Mouse (Mus musculus): ENCODE measurements around the gene Plxdc1. TPM values are rescaled to one million over a fixed set of nuclear protein-coding genes. Genes with fewer than 3 reads are reported as not detected.
"Not testable (repeated sequence)": the region's sequence is repeated elsewhere in the genome, so short reads cannot be mapped to it uniquely, and the experiment has no call there.

Gene Plxdc1
- polyA plus RNA-seq, 1 experiment from 2014 or later = 0.77 TPM

- Histone ChIP-seq H3K36me3 (ENCODE audit: control insufficient read depth, insufficient read depth, low read length) (no peaks in the 10 kb centered on the region), H3K4me3 (ENCODE audit: low read depth, low read length) (no peak overlapping the region), H3K4me2 (no peak overlapping the region), H3K27ac (ENCODE audit: low read depth, low read length) (no peak overlapping the region), H3K9ac (ENCODE audit: low read depth, low read length) (no peak overlapping the region), H3K9me3 (ENCODE audit: control insufficient read depth, low read length) (no peaks in the 10 kb centered on the region), H3K4me1 (replicated peaks; ENCODE audit: control insufficient read depth, insufficient read depth, low read length) (peaks cover 12% of the 10 kb centered on the region), H3K27me3 (replicated peaks; ENCODE audit: control insufficient read depth, insufficient read depth, low read length) (no peaks in the 10 kb centered on the region; the same call in 1 of the 2 replicates)
- 80% methylated on average over 1 of the region's 1 CpGs for WGBS
- DNase-seq (ENCODE audit: low spot score) (no peak), ATAC-seq (replicated peaks; ENCODE audit: low FRiP score) (no peak)
Observed at GRCm38 (mm10) chr11:97952367-97953006, 33.8 kb downstream of the Plxdc1 start.

- Histone ChIP-seq H3K36me3 (ENCODE audit: control insufficient read depth, insufficient read depth, low read length) (no peaks in the 10 kb centered on the region), H3K27me3 (replicated peaks; ENCODE audit: control insufficient read depth, insufficient read depth, low read length) (no peaks in the 10 kb centered on the region), H3K27ac (ENCODE audit: low read depth, low read length) (peak overlapping the region; percentile 20; the same call in 1 of the 2 replicates), H3K4me2 (no peak overlapping the region), H3K9ac (ENCODE audit: low read depth, low read length) (no peak overlapping the region), H3K9me3 (ENCODE audit: control insufficient read depth, low read length) (no peaks in the 10 kb centered on the region), H3K4me1 (replicated peaks; ENCODE audit: control insufficient read depth, insufficient read depth, low read length) (peaks cover 12% of the 10 kb centered on the region), H3K4me3 (ENCODE audit: low read depth, low read length) (no peak overlapping the region)
- WGBS = 54% methylated on average over 20 of the region's 20 CpGs
- ATAC-seq (replicated peaks; ENCODE audit: low FRiP score) (peak; percentile 74), DNase-seq (ENCODE audit: low spot score) (no peak)
Observed at GRCm38 (mm10) chr11:97949703-97950475, 36.4 kb downstream of the Plxdc1 start.

- H3K4me1 ChIP-seq (replicated peaks; ENCODE audit: control insufficient read depth, insufficient read depth, low read length) = peaks cover 8% of the 10 kb centered on the region
- no peaks in the 10 kb centered on the region for H3K36me3 ChIP-seq (ENCODE audit: control insufficient read depth, insufficient read depth, low read length)
- H3K27ac ChIP-seq (ENCODE audit: low read depth, low read length) = no peak overlapping the region
- WGBS = 17% methylated on average over 7 of the region's 7 CpGs
- DNase-seq (ENCODE audit: low spot score) (no peak), ATAC-seq (replicated peaks; ENCODE audit: low FRiP score) (no peak)
- H3K9ac ChIP-seq (ENCODE audit: low read depth, low read length) = no peak overlapping the region
- no peak overlapping the region for H3K4me3 ChIP-seq (ENCODE audit: low read depth, low read length)
- H3K4me2 ChIP-seq = no peak overlapping the region
- no peaks in the 10 kb centered on the region for H3K27me3 ChIP-seq (replicated peaks; ENCODE audit: control insufficient read depth, insufficient read depth, low read length)
- no peaks in the 10 kb centered on the region for H3K9me3 ChIP-seq (ENCODE audit: control insufficient read depth, low read length)
Observed at GRCm38 (mm10) chr11:97947426-97947825, 38.8 kb downstream of the Plxdc1 start.

- H3K4me3 ChIP-seq (ENCODE audit: low read depth, low read length); H3K4me2 ChIP-seq; H3K36me3 ChIP-seq (ENCODE audit: control insufficient read depth, insufficient read depth, low read length); DNase-seq (ENCODE audit: low spot score); H3K27me3 ChIP-seq (replicated peaks; ENCODE audit: control insufficient read depth, insufficient read depth, low read length); ATAC-seq (replicated peaks; ENCODE audit: low FRiP score); H3K9ac ChIP-seq (ENCODE audit: low read depth, low read length); H3K4me1 ChIP-seq (replicated peaks; ENCODE audit: control insufficient read depth, insufficient read depth, low read length); H3K9me3 ChIP-seq (ENCODE audit: control insufficient read depth, low read length); H3K27ac ChIP-seq (ENCODE audit: low read depth, low read length): not testable (repeated sequence)
- 88% methylated on average over 7 of the region's 7 CpGs for WGBS
Observed at GRCm38 (mm10) chr11:97945738-97946289, 40.4 kb downstream of the Plxdc1 start.

GRCm38 (mm10) chr11:97945031-97945430 lies 41.2 kb downstream of the Plxdc1 start:
- no peak for DNase-seq (ENCODE audit: low spot score)

GRCm38 (mm10) chr11:97943256-97943655 lies 43.0 kb downstream of the Plxdc1 start:
- Histone ChIP-seq H3K9ac (ENCODE audit: low read depth, low read length) (no peak overlapping the region), H3K27ac (ENCODE audit: low read depth, low read length) (no peak overlapping the region), H3K9me3 (ENCODE audit: control insufficient read depth, low read length) (no peaks in the 10 kb centered on the region), H3K27me3 (replicated peaks; ENCODE audit: control insufficient read depth, insufficient read depth, low read length) (no peaks in the 10 kb centered on the region; the same call in 1 of the 2 replicates), H3K36me3 (ENCODE audit: control insufficient read depth, insufficient read depth, low read length) (no peaks in the 10 kb centered on the region), H3K4me2 (no peak overlapping the region), H3K4me3 (ENCODE audit: low read depth, low read length) (no peak overlapping the region), H3K4me1 (replicated peaks; ENCODE audit: control insufficient read depth, insufficient read depth, low read length) (no peaks in the 10 kb centered on the region)
- ATAC-seq (replicated peaks; ENCODE audit: low FRiP score) (no peak), DNase-seq (ENCODE audit: low spot score) (no peak)
- WGBS = 73% methylated on average over 5 of the region's 5 CpGs

More at GRCm38 (mm10) chr11:97945031-97945430, 41.2 kb downstream of the Plxdc1 start:
- H3K9me3 ChIP-seq (ENCODE audit: control insufficient read depth, low read length) = no peaks in the 10 kb centered on the region
- no peaks in the 10 kb centered on the region for H3K36me3 ChIP-seq (ENCODE audit: control insufficient read depth, insufficient read depth, low read length)
- no peak overlapping the region for H3K4me3 ChIP-seq (ENCODE audit: low read depth, low read length)
- H3K27ac ChIP-seq (ENCODE audit: low read depth, low read length) = no peak overlapping the region
- ATAC-seq (replicated peaks; ENCODE audit: low FRiP score) = no peak
- 85% methylated on average over 10 of the region's 10 CpGs for WGBS
- no peaks in the 10 kb centered on the region for H3K27me3 ChIP-seq (replicated peaks; ENCODE audit: control insufficient read depth, insufficient read depth, low read length)
- H3K4me2 ChIP-seq = no peak overlapping the region
- no peak overlapping the region for H3K9ac ChIP-seq (ENCODE audit: low read depth, low read length)
- peaks cover 8% of the 10 kb centered on the region for H3K4me1 ChIP-seq (replicated peaks; ENCODE audit: control insufficient read depth, insufficient read depth, low read length)

GRCm38 (mm10) chr11:97942420-97943111 lies 43.7 kb downstream of the Plxdc1 start:
- Histone ChIP-seq H3K9ac (ENCODE audit: low read depth, low read length) (no peak overlapping the region), H3K36me3 (ENCODE audit: control insufficient read depth, insufficient read depth, low read length) (no peaks in the 10 kb centered on the region), H3K9me3 (ENCODE audit: control insufficient read depth, low read length) (no peaks in the 10 kb centered on the region), H3K4me2 (no peak overlapping the region), H3K4me1 (replicated peaks; ENCODE audit: control insufficient read depth, insufficient read depth, low read length) (no peaks in the 10 kb centered on the region), H3K27ac (ENCODE audit: low read depth, low read length) (no peak overlapping the region), H3K27me3 (replicated peaks; ENCODE audit: control insufficient read depth, insufficient read depth, low read length) (no peaks in the 10 kb centered on the region; the same call in 1 of the 2 replicates), H3K4me3 (ENCODE audit: low read depth, low read length) (no peak overlapping the region)
- ATAC-seq (replicated peaks; ENCODE audit: low FRiP score) (no peak), DNase-seq (ENCODE audit: low spot score) (no peak)
- WGBS = 66% methylated on average over 15 of the region's 15 CpGs

- Histone ChIP-seq H3K4me1 (replicated peaks; ENCODE audit: control insufficient read depth, insufficient read depth, low read length) (no peaks in the 10 kb centered on the region), H3K9ac (ENCODE audit: low read depth, low read length) (no peak overlapping the region), H3K4me3 (ENCODE audit: low read depth, low read length) (no peak overlapping the region), H3K27me3 (replicated peaks; ENCODE audit: control insufficient read depth, insufficient read depth, low read length) (no peaks in the 10 kb centered on the region; the same call in 1 of the 2 replicates), H3K36me3 (ENCODE audit: control insufficient read depth, insufficient read depth, low read length) (no peaks in the 10 kb centered on the region), H3K27ac (ENCODE audit: low read depth, low read length) (no peak overlapping the region), H3K9me3 (ENCODE audit: control insufficient read depth, low read length) (no peaks in the 10 kb centered on the region), H3K4me2 (no peak overlapping the region)
- DNase-seq (ENCODE audit: low spot score) (no peak), ATAC-seq (replicated peaks; ENCODE audit: low FRiP score) (no peak)
- 53% methylated on average over 2 of the region's 2 CpGs for WGBS
Observed at GRCm38 (mm10) chr11:97937469-97938105, 48.7 kb downstream of the Plxdc1 start.

Data from liver, embryonic 11.5 days (tissue).